Mouse (Mus musculus) limb, embryonic 14.5 days (tissue): ENCODE results near the gene Col6a6. TPM values are rescaled to one million over a fixed set of nuclear protein-coding genes. Genes with fewer than 3 reads are reported as not detected.
A peak's percentile ranks its signal among the peaks of the same experiment; 100 is the strongest.

Source experiments
- ATAC-seq: fragments of 200-750 bp; cut with Nextera tagmentation; 2 replicates; pipeline ENCODE4 v1.8.0; 2017; ENCODE audit warnings: low read depth, moderate number of reproducible peaks, moderate TSS enrichment; ENCODE audit not compliant: low FRiP score
- DNase-seq: peaks from one replicate; pipeline ENCODE4 v3.0.0-alpha.2; 2015; ENCODE audit warnings: low spot score
- H3K27ac ChIP-seq: fragments of 300-500 bp; sonication (generic); replicated peaks from 2 replicates; pipeline ENCODE4 v1.5.1; 2014; ENCODE audit warnings: low read depth, mild to moderate bottlenecking, low read length, moderate library complexity, mixed read lengths
- H3K27me3 ChIP-seq: fragments of 300-500 bp; sonication (generic); 2 replicates; pipeline ENCODE4 v1.6.1; 2014; ENCODE audit warnings: low read length, mixed read lengths; ENCODE audit not compliant: control insufficient read depth, insufficient read depth
- H3K36me3 ChIP-seq: fragments of 300-500 bp; sonication (generic); 2 replicates; pipeline ENCODE4 v1.6.1; 2014; ENCODE audit warnings: mild to moderate bottlenecking, low read length, moderate library complexity, mixed read lengths; ENCODE audit not compliant: control insufficient read depth, insufficient read depth
- H3K4me1 ChIP-seq: fragments of 300-500 bp; sonication (generic); 2 replicates; pipeline ENCODE4 v1.6.1; 2014; ENCODE audit warnings: antibody characterized with exemption, low read length, mixed read lengths; ENCODE audit not compliant: control insufficient read depth, insufficient read depth
- H3K4me2 ChIP-seq: fragments of 300-500 bp; sonication (generic); replicated peaks from 2 replicates; pipeline ENCODE4 v1.6.1; 2014; ENCODE audit warnings: low read depth, mild to moderate bottlenecking, low read length, moderate library complexity; ENCODE audit not compliant: severe bottlenecking
- H3K4me3 ChIP-seq: fragments of 300-500 bp; sonication (generic); replicated peaks from 2 replicates; pipeline ENCODE4 v1.5.1; 2014; ENCODE audit warnings: low read length
- H3K9ac ChIP-seq: fragments of 300-500 bp; sonication (generic); 2 replicates; pipeline ENCODE4 v1.6.1; 2014; ENCODE audit warnings: mild to moderate bottlenecking, low read depth, low read length, moderate library complexity; ENCODE audit not compliant: severe bottlenecking
- H3K9me3 ChIP-seq: fragments of 300-500 bp; sonication (generic); 2 replicates; pipeline ENCODE4 v1.6.1; 2016; ENCODE audit warnings: low read length; ENCODE audit not compliant: control insufficient read depth
- POLR2A ChIP-seq: fragments of 200-500 bp; IDR thresholded peaks from 2 replicates; pipeline ENCODE4 v1.8.0; 2012; ENCODE audit warnings: inconsistent platforms, mild to moderate bottlenecking, moderate library complexity, borderline replicate concordance; ENCODE audit not compliant: insufficient read depth, insufficient read length; ENCODE audit errors: extremely low read depth
- WGBS: fragments of 180-500 bp; shearing (Covaris S2); extraction: QIAGEN DNeasy Blood & Tissue Kit; methylation state at CpG from one replicate; pipeline ENCODE4 v1.1.7; 2014; 5-methylcytosine and 5-hydroxymethylcytosine counted together
- polyA plus RNA-seq, 2 experiments: library from polyadenylated mRNA; depleted of rRNA in 1 of 2; stranded (reverse) in 1 of 2; unstranded in 1 of 2; fragments of >200 nt; fragmentation: Nextera tagmentation in 1 of 2; extraction: Ambion mirVana in 1 of 2; gene quantifications; 2 replicates each; pipeline versions ENCODE4 v1.2.1 to v1.2.3; 2012 to 2014

Gene Col6a6
- polyA plus RNA-seq, 2 experiments, result 7.0 to 11.5 TPM

DNA sequence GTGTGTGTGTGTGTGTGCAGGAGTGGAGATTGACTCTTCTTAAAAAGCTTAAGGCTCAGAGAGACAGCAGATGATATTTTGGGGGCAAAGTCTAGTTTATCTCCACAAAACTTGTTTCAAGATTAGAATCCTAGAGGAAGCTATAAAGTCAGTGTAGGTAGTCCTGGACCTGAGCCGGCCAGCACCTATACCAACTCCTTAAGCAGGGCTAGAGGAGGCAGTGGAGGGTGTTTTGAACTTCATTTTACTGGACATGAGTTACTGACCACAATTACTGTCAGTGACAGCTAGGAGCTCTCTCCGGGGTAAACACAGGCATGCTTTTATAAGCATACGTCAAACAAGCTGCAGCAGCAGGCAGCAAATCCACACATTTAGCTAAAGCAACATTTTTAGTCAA lies 39.8 kb downstream of the Col6a6 start:
- Histone ChIP-seq H3K4me2 (no peak overlapping the region), H3K4me1 (peaks cover 2% of the 10 kb centered on the region; the same call in 1 of the 2 replicates), H3K27ac (no peak overlapping the region), H3K4me3 (no peak overlapping the region), H3K27me3 (no peaks in the 10 kb centered on the region), H3K36me3 (no peaks in the 10 kb centered on the region), H3K9me3 (no peaks in the 10 kb centered on the region), H3K9ac (no peak overlapping the region)
- no peak for DNase-seq
- no peak for ATAC-seq
- no peak for TF ChIP-seq POLR2A
- 34% methylated on average over 3 of the region's 3 CpGs for WGBS

GRCm38 (mm10) chr9:105787800-105788199 lies 40.2 kb downstream of the Col6a6 start:
- WGBS, result 76% methylated on average over 11 of the region's 11 CpGs
- TF ChIP-seq POLR2A, result no peak
- Histone ChIP-seq H3K4me1 (peaks cover 2% of the 10 kb centered on the region; the same call in 1 of the 2 replicates), H3K9me3 (no peaks in the 10 kb centered on the region), H3K4me3 (no peak overlapping the region), H3K9ac (no peak overlapping the region), H3K27me3 (no peaks in the 10 kb centered on the region), H3K4me2 (no peak overlapping the region), H3K36me3 (no peaks in the 10 kb centered on the region), H3K27ac (no peak overlapping the region)
- ATAC-seq, result no peak
- DNase-seq, result no peak

DNA sequence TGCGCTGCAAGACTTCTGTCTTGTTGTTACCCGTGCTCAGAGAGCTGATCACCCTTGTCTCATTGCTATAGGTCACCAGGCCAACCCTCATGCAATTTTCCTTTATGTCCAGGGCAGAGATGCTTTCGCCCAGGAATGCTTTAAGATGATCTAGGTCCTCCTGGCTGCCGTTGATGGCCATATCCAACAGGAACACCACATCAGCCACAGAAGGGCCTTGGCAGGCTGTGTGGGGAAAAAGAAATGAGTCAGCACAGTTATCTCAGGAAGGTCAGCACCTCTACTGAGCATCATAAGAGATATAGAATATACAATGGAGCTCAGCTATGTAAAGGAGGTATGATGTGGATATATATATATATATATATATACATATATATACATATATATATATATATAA lies 43.9 kb downstream of the Col6a6 start:
- WGBS, result 83% methylated on average over 4 of the region's 4 CpGs
- ATAC-seq, result no peak
- no peak overlapping the region for H3K27ac ChIP-seq
- H3K36me3 ChIP-seq, result no peaks in the 10 kb centered on the region
- no peak for TF ChIP-seq POLR2A
- H3K27me3 ChIP-seq, result no peaks in the 10 kb centered on the region
- H3K4me3 ChIP-seq, result no peak overlapping the region
- DNase-seq, result no peak
- peaks cover 2% of the 10 kb centered on the region; the same call in 1 of the 2 replicates for H3K4me1 ChIP-seq
- H3K4me2 ChIP-seq, result no peak overlapping the region
- no peak overlapping the region for H3K9ac ChIP-seq
- no peaks in the 10 kb centered on the region for H3K9me3 ChIP-seq

GRCm38 (mm10) chr9:105780696-105781095 lies 47.3 kb downstream of the Col6a6 start:
- ATAC-seq (no peak), DNase-seq (no peak)
- 94% methylated on average over 15 of the region's 15 CpGs for WGBS
- no peak overlapping the region for H3K27ac ChIP-seq
- no peak for TF ChIP-seq POLR2A
- no peaks in the 10 kb centered on the region for H3K27me3 ChIP-seq
- no peaks in the 10 kb centered on the region for H3K9me3 ChIP-seq
- no peak overlapping the region for H3K9ac ChIP-seq
- no peaks in the 10 kb centered on the region for H3K36me3 ChIP-seq
- no peak overlapping the region for H3K4me3 ChIP-seq
- no peak overlapping the region for H3K4me2 ChIP-seq
- H3K4me1 ChIP-seq, result no peaks in the 10 kb centered on the region

GRCm38 (mm10) chr9:105778741-105779140 lies 49.2 kb downstream of the Col6a6 start:
- no peaks in the 10 kb centered on the region for H3K9me3 ChIP-seq
- no peak overlapping the region for H3K27ac ChIP-seq
- no peak overlapping the region for H3K4me3 ChIP-seq
- no peaks in the 10 kb centered on the region for H3K36me3 ChIP-seq
- ATAC-seq, result no peak
- no peak for DNase-seq
- no peak overlapping the region for H3K4me2 ChIP-seq
- no peak for TF ChIP-seq POLR2A
- 90% methylated on average over 6 of the region's 6 CpGs for WGBS
- no peaks in the 10 kb centered on the region for H3K27me3 ChIP-seq
- H3K4me1 ChIP-seq, result no peaks in the 10 kb centered on the region
- no peak overlapping the region for H3K9ac ChIP-seq

DNA sequence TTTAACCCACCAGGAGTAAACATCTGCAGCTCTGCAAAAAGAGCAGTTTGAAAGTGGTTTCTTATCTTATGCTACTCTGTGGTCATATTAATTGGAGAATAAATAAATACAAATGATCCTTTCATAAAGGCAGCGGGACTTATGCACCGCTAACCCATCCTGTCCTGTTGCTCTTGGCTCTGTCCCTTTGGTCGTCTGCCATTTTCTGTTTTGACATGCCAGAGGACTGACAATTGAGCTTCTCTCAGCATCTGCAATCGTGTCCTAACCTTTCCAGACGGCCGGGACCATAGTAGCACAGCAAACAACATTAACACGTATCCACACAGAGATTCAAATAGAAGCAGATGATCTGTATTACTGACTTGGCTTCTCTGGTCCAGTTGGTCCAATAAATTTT lies 53.1 kb downstream of the Col6a6 start:
- H3K27me3 ChIP-seq, result no peaks in the 10 kb centered on the region
- 65% methylated on average over 7 of the region's 7 CpGs for WGBS
- no peak overlapping the region for H3K4me3 ChIP-seq
- no peaks in the 10 kb centered on the region for H3K36me3 ChIP-seq
- no peak for TF ChIP-seq POLR2A
- no peak overlapping the region for H3K9ac ChIP-seq
- H3K4me2 ChIP-seq, result no peak overlapping the region
- DNase-seq, result no peak
- ATAC-seq, result peak; percentile 49; the same call in 1 of the 2 replicates
- no peaks in the 10 kb centered on the region for H3K9me3 ChIP-seq
- H3K4me1 ChIP-seq, result no peaks in the 10 kb centered on the region
- H3K27ac ChIP-seq, result no peak overlapping the region
